Mouse (Mus musculus) limb, embryonic 14.5 days (tissue): Measurements from ENCODE around the gene Chpf. TPM values are rescaled to one million over a fixed set of nuclear protein-coding genes. Genes with fewer than 3 reads are reported as not detected.
A peak's percentile ranks its signal among the peaks of the same experiment; 100 is the strongest.

ENCODE experiments used
- ATAC-seq: fragments of 200-750 bp; cut with Nextera tagmentation; 2 replicates; pipeline ENCODE4 v1.8.0; 2017; ENCODE audit warnings: low read depth, moderate number of reproducible peaks, moderate TSS enrichment; ENCODE audit not compliant: low FRiP score
- DNase-seq: peaks from one replicate; pipeline ENCODE4 v3.0.0-alpha.2; 2015; ENCODE audit warnings: low spot score
- H3K27ac ChIP-seq: fragments of 300-500 bp; sonication (generic); replicated peaks from 2 replicates; pipeline ENCODE4 v1.5.1; 2014; ENCODE audit warnings: low read depth, mild to moderate bottlenecking, low read length, moderate library complexity, mixed read lengths
- H3K27me3 ChIP-seq: fragments of 300-500 bp; sonication (generic); 2 replicates; pipeline ENCODE4 v1.6.1; 2014; ENCODE audit warnings: low read length, mixed read lengths; ENCODE audit not compliant: control insufficient read depth, insufficient read depth
- H3K36me3 ChIP-seq: fragments of 300-500 bp; sonication (generic); 2 replicates; pipeline ENCODE4 v1.6.1; 2014; ENCODE audit warnings: mild to moderate bottlenecking, low read length, moderate library complexity, mixed read lengths; ENCODE audit not compliant: control insufficient read depth, insufficient read depth
- H3K4me1 ChIP-seq: fragments of 300-500 bp; sonication (generic); 2 replicates; pipeline ENCODE4 v1.6.1; 2014; ENCODE audit warnings: antibody characterized with exemption, low read length, mixed read lengths; ENCODE audit not compliant: control insufficient read depth, insufficient read depth
- H3K4me2 ChIP-seq: fragments of 300-500 bp; sonication (generic); replicated peaks from 2 replicates; pipeline ENCODE4 v1.6.1; 2014; ENCODE audit warnings: low read depth, mild to moderate bottlenecking, low read length, moderate library complexity; ENCODE audit not compliant: severe bottlenecking
- H3K4me3 ChIP-seq: fragments of 300-500 bp; sonication (generic); replicated peaks from 2 replicates; pipeline ENCODE4 v1.5.1; 2014; ENCODE audit warnings: low read length
- H3K9ac ChIP-seq: fragments of 300-500 bp; sonication (generic); 2 replicates; pipeline ENCODE4 v1.6.1; 2014; ENCODE audit warnings: mild to moderate bottlenecking, low read depth, low read length, moderate library complexity; ENCODE audit not compliant: severe bottlenecking
- H3K9me3 ChIP-seq: fragments of 300-500 bp; sonication (generic); 2 replicates; pipeline ENCODE4 v1.6.1; 2016; ENCODE audit warnings: low read length; ENCODE audit not compliant: control insufficient read depth
- POLR2A ChIP-seq: fragments of 200-500 bp; IDR thresholded peaks from 2 replicates; pipeline ENCODE4 v1.8.0; 2012; ENCODE audit warnings: inconsistent platforms, mild to moderate bottlenecking, moderate library complexity, borderline replicate concordance; ENCODE audit not compliant: insufficient read depth, insufficient read length; ENCODE audit errors: extremely low read depth
- WGBS: fragments of 180-500 bp; shearing (Covaris S2); extraction: QIAGEN DNeasy Blood & Tissue Kit; methylation state at CpG from one replicate; pipeline ENCODE4 v1.1.7; 2014; 5-methylcytosine and 5-hydroxymethylcytosine counted together
- polyA plus RNA-seq, 2 experiments: library from polyadenylated mRNA; depleted of rRNA in 1 of 2; stranded (reverse) in 1 of 2; unstranded in 1 of 2; fragments of >200 nt; fragmentation: Nextera tagmentation in 1 of 2; extraction: Ambion mirVana in 1 of 2; gene quantifications; 2 replicates each; pipeline versions ENCODE4 v1.2.1 to v1.2.3; 2012 to 2014

Gene Chpf
- polyA plus RNA-seq, 2 experiments: 65.0 to 104 TPM

DNA sequence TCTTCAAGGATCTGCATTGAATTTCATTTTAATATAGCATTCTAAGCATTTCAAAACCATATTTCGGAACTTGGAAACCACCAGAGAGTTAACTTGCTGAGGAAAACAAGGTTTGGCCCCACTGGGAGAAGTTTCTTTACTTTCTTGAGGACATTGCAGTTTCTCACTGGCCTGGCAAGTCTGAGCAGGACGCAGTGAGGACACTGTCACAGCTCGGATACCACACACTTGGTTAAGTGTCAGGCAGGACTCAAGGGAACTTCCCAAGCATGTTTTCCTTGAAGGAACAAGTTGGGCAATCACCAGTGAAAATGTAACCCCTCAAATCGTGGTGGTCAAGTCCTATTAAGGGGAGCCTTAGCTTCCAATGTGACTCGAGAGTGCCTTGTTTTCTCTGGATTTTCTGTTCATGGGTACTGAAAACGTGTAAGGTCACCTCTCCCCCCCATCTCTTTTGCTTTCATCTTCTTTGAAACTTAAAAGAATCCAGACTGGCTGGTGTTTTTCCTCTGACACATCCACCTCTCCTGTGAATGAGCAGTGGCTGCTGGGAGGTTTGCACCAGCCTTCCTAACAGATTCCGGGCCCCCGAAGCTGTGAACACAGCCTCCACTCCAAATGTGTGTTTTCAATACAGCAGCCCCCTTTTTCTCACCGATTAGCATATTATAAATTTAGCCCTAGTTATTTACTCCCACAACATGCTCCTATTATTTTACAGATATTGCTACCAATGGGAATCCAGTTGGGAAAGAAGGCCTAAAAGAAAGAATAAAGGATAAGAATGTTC, 25.3 kb upstream of the Chpf start:
- no peak for TF ChIP-seq POLR2A
- ATAC-seq (no peak), DNase-seq (no peak)
- H3K9ac ChIP-seq: peak overlapping the region; percentile 93; the same call in 1 of the 2 replicates
- no peaks in the 10 kb centered on the region for H3K9me3 ChIP-seq
- H3K4me2 ChIP-seq: peak overlapping the region; percentile 92
- no peaks in the 10 kb centered on the region for H3K27me3 ChIP-seq
- H3K27ac ChIP-seq: no peak overlapping the region
- 51% methylated on average over 9 of the region's 9 CpGs for WGBS
- peaks cover 51% of the 10 kb centered on the region for H3K36me3 ChIP-seq
- peak overlapping the region; percentile 85 for H3K4me3 ChIP-seq
- peaks cover 20% of the 10 kb centered on the region for H3K4me1 ChIP-seq

DNA sequence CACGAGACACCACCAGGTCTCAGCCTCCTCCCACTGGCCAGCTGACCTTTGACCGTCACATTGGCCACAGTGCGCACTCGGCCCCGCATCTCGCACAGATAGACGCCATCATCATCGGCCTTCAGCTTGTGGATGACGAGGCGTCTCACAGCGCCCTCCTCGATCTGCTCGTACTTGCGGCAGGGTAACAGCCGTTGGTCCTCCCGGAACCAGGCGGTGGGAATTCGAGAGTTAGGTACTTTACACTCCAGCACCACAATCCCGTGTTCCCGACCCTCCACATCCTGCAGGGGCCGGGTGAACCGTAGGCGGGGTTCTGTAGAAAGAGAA, 24.5 kb upstream of the Chpf start:
- Histone ChIP-seq H3K9ac (0 out of 2 replicates have a peak overlapping the region, but pooled peaks have one; percentile 21), H3K4me2 (peak overlapping the region; percentile 92; the same call in 1 of the 2 replicates), H3K36me3 (peaks cover 60% of the 10 kb centered on the region), H3K4me3 (no peak overlapping the region), H3K4me1 (peaks cover 20% of the 10 kb centered on the region), H3K27me3 (no peaks in the 10 kb centered on the region), H3K27ac (no peak overlapping the region), H3K9me3 (no peaks in the 10 kb centered on the region)
- TF ChIP-seq POLR2A: no peak
- ATAC-seq (no peak), DNase-seq (no peak)
- WGBS: 72% methylated on average over 23 of the region's 23 CpGs

DNA sequence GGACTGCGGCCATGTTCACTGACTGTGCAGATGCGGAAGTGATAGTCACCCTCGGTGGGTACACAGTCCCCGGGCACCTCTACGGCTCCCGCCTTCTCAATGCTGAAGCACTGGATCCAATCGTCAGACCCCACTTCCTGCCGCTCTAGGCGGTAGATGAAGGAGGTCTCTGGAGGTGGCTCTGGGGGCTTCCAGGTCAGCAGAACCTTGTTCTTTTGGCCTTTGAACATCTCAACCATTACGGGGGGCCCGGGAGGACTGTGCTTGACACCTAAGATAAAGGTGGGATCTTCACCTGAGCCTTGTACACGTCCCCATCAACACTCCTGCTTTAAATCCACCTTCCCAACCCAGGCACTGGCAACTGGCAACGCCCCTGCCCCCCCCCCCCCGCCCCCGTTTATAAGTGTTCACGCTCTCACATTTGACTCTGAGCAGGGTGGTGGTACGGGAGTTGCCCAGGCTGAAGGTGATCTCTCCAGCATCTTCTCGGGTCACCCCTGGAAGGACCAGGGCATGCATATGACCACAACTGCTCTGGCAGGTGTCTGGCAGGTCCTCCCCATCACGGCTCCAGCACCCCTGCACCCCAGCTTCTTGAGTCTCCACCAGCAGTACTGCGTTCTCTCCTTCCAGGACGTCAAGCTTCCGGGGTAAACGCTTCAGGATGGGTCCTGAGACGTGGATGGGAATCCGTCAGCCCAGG, 24.0 kb upstream of the Chpf start:
- Histone ChIP-seq H3K4me3 (no peak overlapping the region), H3K4me2 (peak overlapping the region; percentile 92; the same call in 1 of the 2 replicates), H3K27ac (no peak overlapping the region), H3K4me1 (peaks cover 20% of the 10 kb centered on the region), H3K27me3 (no peaks in the 10 kb centered on the region), H3K36me3 (peaks cover 65% of the 10 kb centered on the region), H3K9me3 (no peaks in the 10 kb centered on the region), H3K9ac (no peak overlapping the region)
- ATAC-seq (no peak), DNase-seq (no peak)
- WGBS: 85% methylated on average over 25 of the region's 25 CpGs
- TF ChIP-seq POLR2A: no peak

DNA sequence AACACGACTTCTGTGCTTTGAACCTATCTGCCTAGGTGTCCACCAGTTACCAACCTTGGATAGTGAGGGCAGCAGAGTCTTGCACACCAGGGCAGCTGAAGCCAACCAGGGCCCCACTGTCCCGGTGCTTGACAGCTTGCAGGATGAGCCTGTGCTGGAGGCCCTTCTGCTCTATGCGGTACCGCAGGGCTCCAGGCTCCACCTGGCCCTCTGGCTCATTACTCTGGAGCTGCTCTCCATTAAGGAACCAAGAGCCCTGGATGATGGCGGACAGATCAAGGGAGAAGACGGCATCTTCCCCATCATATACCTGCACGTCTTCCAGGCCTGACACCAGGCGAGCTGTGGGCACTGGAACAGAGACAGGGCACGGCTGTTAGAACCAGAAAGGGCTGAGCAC, 22.8 kb upstream of the Chpf start:
- 95% methylated on average over 9 of the region's 9 CpGs for WGBS
- peaks cover 77% of the 10 kb centered on the region for H3K36me3 ChIP-seq
- ATAC-seq: no peak

DNA sequence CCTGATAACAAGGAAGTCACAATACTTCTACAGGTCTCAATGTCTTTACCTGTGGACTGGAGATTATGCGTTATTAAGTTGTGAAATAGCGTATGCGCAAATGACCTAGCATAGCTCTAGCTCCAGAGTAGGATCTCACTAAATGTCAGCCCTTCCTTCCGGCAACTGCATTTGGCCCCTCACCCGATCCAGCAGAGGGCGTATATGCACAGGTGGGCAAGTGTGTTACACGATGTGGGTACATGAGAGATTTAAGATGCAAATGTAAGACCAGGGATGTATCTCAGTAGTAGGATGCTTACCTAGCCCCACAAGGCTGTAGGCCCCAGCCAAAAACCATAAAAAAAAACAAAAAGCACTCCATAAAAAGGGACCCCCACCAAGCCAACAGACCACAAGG, 20.3 kb upstream of the Chpf start:
- Histone ChIP-seq H3K36me3 (peaks cover 97% of the 10 kb centered on the region), H3K9me3 (no peaks in the 10 kb centered on the region), H3K9ac (no peak overlapping the region; the same call in 1 of the 2 replicates), H3K27ac (no peak overlapping the region), H3K4me2 (no peak overlapping the region), H3K27me3 (no peaks in the 10 kb centered on the region), H3K4me3 (no peak overlapping the region), H3K4me1 (peaks cover 6% of the 10 kb centered on the region)
- no peak for ATAC-seq
- TF ChIP-seq POLR2A: no peak
- 83% methylated on average over 7 of the region's 7 CpGs for WGBS
- no peak for DNase-seq

More for the DNA sequence above, 22.8 kb upstream of the Chpf start:
- H3K4me2 ChIP-seq: no peak overlapping the region
- no peaks in the 10 kb centered on the region for H3K27me3 ChIP-seq
- no peak overlapping the region for H3K9ac ChIP-seq
- TF ChIP-seq POLR2A: no peak
- DNase-seq: no peak
- H3K4me1 ChIP-seq: peaks cover 16% of the 10 kb centered on the region
- no peak overlapping the region for H3K4me3 ChIP-seq
- no peak overlapping the region for H3K27ac ChIP-seq
- H3K9me3 ChIP-seq: no peaks in the 10 kb centered on the region
